Mouse (Mus musculus) ZHBTc4 (cell line): ENCODE data around the gene Spata13.
A peak's percentile ranks its signal among the peaks of the same experiment; 100 is the strongest.

ENCODE experiments used
- DNase-seq: peaks from one replicate; pipeline ENCODE4 v3.0.0-alpha.2; 2011; ENCODE audit warnings: low read depth, low spot score

Gene Spata13

DNA sequence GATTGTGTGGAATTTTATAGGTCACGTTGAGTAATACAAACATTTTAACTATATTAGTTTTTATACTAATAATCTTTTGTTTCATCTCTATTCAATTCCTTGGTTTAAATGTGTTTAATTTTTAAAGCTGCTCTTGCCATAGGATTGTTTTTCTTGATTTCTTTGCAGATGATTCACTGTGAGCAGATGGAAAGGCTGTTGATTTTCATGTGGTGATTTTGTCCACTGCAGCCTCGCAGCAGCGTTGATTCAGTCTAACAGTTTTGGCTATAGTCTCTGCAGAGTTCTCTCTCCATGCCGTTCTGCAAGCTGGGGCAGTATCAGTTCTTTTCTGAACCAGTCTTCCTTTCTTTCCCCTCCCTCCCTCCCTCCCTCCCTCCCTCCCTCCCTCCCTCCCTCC is 41.9 kb downstream of the Spata13 start:
- no peak for DNase-seq

- no peak for DNase-seq
Observed at GRCm38 (mm10) chr14:60676625-60677314, 43.0 kb downstream of the Spata13 start.

GRCm38 (mm10) chr14:60682361-60683023 is 48.7 kb downstream of the Spata13 start:
- no peak for DNase-seq

GRCm38 (mm10) chr14:60683989-60684388 is 50.2 kb downstream of the Spata13 start:
- no peak for DNase-seq

GRCm38 (mm10) chr14:60686733-60687132 is 52.9 kb downstream of the Spata13 start:
- DNase-seq: no peak

DNA sequence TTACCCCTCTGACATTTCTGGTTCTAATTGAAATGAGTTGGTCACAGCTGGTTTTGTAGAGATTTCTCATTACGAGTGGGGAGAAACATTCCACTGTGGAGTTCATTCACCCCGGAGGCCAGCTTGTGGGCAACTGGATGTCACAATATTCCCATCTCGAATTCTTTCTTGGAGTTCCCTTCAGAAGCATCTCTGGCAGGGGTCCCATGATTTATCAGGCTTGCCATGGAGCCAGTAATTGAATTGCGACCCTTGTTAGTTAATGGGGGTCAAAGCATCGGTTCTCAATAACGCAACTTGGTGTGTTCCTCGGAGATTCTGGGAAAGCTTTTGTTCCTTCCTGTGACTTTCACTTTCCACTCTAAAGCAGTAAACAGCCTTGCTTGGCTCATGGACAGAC is 53.4 kb downstream of the Spata13 start:
- DNase-seq: no peak

GRCm38 (mm10) chr14:60688509-60689205 is 54.9 kb downstream of the Spata13 start:
- DNase-seq: peak; percentile 41

DNA sequence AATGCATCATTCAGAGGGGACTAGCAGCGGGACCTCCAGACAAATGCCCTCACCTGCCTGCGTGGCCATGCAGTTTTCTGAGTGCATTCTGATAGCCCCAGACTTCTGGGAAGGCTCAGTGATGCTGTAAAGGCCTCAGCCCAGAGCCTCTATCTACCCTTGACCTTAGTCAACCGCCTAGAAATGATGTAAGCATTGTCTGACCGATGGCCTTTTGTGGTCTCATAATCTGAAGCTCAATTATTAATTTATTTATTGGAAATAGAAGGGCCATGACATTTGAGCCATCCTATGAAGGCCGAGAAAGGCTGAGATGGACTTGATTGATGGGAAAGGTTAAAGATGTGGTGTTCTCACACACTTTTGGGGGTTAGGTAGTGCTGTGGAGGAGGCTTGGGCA is 56.0 kb downstream of the Spata13 start:
- no peak for DNase-seq

DNA sequence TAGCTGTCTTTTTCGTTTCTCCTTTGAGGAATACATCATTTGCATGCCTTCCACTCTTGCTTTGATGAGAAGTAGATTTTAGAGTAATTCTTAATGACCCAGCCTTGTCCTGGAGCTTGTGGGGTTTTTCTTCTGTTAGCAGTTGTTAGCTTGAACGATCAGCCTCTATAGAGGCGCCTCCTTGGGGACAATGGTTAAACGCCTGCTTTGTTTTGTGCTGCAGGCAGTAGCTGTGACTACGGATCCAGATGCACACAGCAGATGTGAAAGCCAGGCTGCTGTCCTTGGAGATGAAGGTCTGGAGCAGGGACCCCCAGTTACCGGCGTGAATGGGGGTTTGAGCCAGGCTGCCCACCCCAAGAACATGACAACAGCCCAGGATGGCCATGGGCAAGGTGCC is 56.8 kb downstream of the Spata13 start:
- no peak for DNase-seq

GRCm38 (mm10) chr14:60693122-60693536 is 59.3 kb downstream of the Spata13 start:
- peak; percentile 9 for DNase-seq

- no peak for DNase-seq
Observed at GRCm38 (mm10) chr14:60693666-60694065, 59.9 kb downstream of the Spata13 start.

DNA sequence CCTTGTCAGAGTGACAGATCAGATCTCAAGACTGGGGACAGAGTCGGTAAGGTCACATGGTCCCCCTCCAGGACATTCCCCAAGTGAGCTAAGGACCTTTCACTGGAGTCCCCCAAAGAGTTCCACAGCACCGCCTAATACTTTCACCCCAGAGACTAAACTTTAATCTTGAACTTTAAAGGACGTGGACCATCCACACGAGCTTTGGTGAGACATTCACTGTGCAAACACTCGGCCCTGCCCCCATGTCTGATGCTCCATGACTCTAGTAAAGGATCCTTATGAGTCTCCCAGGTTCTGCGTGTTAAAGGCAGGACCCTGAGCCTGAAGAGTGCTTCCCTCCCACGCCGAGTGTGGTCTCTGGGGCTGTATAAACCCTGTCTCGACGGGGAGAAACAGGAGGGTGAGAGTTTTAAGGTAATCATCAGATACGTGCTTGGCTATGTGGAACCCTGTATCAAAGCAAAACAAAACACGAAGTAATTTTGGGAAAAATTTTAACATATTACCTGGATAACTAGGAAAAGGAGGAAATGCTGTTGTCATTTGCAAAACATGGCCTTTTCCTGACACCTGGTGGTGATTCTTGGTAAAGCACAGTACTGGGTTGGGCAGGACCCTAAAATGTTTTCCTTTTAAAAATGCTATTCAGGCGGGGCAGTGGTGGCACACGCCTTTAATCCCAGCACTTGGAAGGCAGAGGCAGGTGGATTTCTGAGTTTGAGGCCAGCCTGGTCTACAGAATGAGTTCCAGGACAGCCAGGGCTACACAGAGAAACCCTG is 60.6 kb downstream of the Spata13 start:
- peak; percentile 36 for DNase-seq

- no peak for DNase-seq
Observed at GRCm38 (mm10) chr14:60697351-60697750, 63.5 kb downstream of the Spata13 start.

DNA sequence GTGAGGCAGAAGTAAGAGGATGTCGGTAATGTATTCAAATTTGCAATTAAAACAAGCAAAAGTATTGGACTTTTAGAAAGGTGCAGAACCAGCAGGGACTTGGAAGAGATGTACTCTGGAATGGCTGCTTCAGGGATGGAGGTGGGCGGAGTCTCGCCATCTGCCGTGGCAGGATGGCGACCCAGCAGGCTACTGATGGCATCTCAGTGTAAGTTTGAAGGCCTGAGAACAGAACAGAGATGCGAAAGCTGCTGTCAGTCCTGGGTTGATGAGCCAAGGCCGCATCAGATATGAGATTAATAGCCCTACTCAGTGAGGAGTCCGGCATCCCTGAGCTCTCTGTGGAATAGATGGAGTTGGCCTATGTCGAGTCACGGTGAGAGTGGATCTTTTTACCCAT is 65.2 kb downstream of the Spata13 start:
- no peak for DNase-seq

GRCm38 (mm10) chr14:60702377-60703140 is 68.8 kb downstream of the Spata13 start:
- DNase-seq: no peak

DNA sequence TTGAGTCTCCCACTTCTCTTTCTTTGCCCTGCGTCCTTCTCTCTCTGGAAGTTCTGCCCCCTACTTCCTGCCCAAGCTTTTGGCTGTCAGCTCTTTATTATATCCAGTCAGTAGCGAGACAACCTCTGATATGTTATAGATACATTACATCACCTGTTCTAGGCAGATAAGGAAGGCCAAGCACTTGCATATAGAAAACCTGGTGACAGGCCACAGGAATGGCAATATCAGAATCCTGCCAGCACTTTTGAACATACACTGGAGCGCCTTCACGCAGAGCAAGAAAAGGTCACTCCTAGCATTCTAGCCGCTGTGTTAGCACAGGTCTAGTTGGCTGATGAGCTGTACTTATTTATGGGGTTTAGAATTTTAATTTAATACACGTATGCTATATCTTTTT is 70.7 kb downstream of the Spata13 start:
- no peak for DNase-seq

DNA sequence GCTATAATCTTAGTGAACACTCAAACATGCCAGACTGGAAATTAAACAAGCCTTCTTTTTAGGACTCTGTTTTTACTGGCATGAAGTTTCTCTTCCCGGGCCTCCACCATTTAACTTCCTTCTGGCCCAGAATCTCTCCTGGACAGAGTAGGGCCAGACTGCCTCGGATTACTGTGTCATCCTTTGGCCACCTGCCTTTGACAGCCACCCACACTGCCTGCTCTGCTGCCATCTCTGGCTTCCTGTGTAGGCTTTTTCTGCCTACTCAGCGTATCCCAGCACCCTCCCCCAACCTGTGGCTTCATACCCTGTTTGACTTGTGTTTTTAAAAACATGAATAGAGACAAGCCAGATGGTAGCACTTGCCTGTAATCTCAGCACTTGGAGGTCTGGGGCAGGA is 71.2 kb downstream of the Spata13 start:
- no peak for DNase-seq

- DNase-seq: peak; percentile 37
Observed at GRCm38 (mm10) chr14:60709192-60709591, 75.4 kb downstream of the Spata13 start.

DNA sequence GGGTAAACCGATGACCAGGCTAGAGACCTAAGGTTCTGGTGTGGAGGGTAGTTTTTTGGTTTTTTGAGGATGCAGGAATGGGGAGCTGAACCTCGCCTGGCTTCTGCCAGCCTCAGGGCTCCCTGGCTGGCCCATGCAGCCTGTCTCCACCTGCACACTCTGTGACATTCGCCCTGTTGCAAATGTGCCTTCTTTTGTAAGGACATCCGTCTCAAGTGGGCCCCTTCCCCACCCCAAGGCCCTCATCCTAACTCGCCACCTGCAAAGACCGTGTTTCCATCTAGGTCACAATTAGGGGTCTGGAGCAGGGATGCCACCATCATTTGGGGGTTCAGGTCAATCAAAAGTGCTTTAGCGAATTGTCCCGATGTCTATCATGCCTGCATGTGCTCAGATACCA is 75.9 kb downstream of the Spata13 start:
- DNase-seq: no peak

DNA sequence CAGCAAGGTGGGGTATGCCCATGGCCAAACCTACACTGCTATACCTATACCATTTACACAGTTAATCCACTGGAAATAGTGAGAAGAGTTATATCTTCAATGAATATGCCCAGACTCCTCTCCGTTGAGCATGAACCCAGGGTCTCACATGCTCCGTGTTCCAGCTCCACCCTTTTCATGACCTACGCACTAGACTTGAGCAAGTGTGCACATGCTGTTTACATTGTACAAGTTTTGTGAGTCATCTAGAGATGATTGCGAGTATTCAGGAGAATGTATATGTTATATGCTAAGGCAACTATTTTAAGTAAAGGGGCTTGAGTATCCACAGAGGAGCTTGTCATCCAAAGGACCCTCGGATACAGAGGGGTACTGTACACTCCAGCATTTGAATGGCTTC is 77.4 kb downstream of the Spata13 start:
- DNase-seq: no peak

DNA sequence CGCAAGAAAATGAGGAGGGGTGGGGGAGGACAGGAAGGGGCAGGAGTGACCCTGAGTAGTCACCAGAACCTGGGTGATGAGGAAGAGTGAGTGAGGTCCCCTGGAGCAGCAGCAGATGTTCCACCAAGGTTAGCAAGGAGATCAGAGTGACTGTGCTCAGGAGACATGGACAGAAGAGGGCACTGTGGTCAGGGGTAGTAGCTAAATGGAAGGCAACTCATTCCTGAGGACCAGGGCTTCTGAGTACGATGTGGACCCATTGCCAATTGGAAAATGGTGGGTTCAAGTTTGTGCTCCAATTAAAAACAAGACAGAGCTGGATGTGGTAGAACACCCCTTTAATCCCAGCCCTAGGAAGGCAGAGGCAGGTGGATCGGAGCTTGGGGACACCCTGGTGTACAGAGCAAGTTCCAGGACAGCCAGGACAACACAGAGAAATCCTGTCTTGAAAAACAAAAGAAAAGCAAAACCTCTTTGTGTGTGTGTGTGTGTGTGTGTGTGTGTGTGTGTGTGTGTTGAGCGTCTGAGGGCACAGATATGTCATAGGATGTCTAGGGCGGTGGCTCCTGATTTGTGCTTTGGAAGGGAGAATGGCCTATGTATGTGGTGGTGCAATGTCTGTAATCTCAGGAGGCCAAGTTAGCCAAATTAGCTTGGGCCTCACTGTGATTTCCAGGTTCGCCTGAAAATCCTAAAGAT is 77.9 kb downstream of the Spata13 start:
- DNase-seq: no peak
